Mouse (Mus musculus) mature B cell (primary cell): ENCODE measurements around the gene Syt13.

Experiments used
- in situ Hi-C: fragments of 300-500 bp; cut with MboI; formaldehyde crosslinking; loops from 2 replicates; pipeline ENCODE4 v1.14.3; 2019

Syt13 gene

GRCm38 (mm10) chr2:92924677-92925259 lies 9.9 kb downstream of the Syt13 start:
- in situ Hi-C loops = loop anchor here (25.0 kb wide), 1 partner anchor 313 kb away; no protein-coding TSS in a partner anchor

- in situ Hi-C loops = no loop called here
Measured at GRCm38 (mm10) chr2:92929696-92930095, 14.8 kb downstream of the Syt13 start.

- in situ Hi-C loops = no loop called here
Measured at GRCm38 (mm10) chr2:92931061-92931460, 16.2 kb downstream of the Syt13 start.

GRCm38 (mm10) chr2:92933379-92933778 lies 18.5 kb downstream of the Syt13 start:
- in situ Hi-C loops = no loop called here

GRCm38 (mm10) chr2:92934312-92934982 lies 19.5 kb downstream of the Syt13 start:
- in situ Hi-C loops = no loop called here

GRCm38 (mm10) chr2:92935483-92935882 lies 20.6 kb downstream of the Syt13 start:
- in situ Hi-C loops = no loop called here

- in situ Hi-C loops = no loop called here
Measured at GRCm38 (mm10) chr2:92938063-92938462, 23.2 kb downstream of the Syt13 start.

- in situ Hi-C loops = no loop called here
Measured at GRCm38 (mm10) chr2:92938827-92939226, 23.9 kb downstream of the Syt13 start.

- in situ Hi-C loops = no loop called here
Measured at GRCm38 (mm10) chr2:92940963-92941362, 26.1 kb downstream of the Syt13 start.

- in situ Hi-C loops = no loop called here
Measured at GRCm38 (mm10) chr2:92941463-92941862, 26.6 kb downstream of the Syt13 start.

GRCm38 (mm10) chr2:92943406-92943805 lies 28.5 kb downstream of the Syt13 start:
- in situ Hi-C loops = no loop called here

- in situ Hi-C loops = no loop called here
Measured at GRCm38 (mm10) chr2:92944356-92944755, 29.5 kb downstream of the Syt13 start.

- in situ Hi-C loops = no loop called here
Measured at GRCm38 (mm10) chr2:92945125-92945746, 30.3 kb downstream of the Syt13 start.

GRCm38 (mm10) chr2:92945824-92946598 lies 31.1 kb downstream of the Syt13 start:
- in situ Hi-C loops = no loop called here

- in situ Hi-C loops = no loop called here
Measured at GRCm38 (mm10) chr2:92947981-92948698, 33.2 kb downstream of the Syt13 start.

GRCm38 (mm10) chr2:92948699-92949300 lies 33.9 kb downstream of the Syt13 start:
- in situ Hi-C loops = no loop called here

- in situ Hi-C loops = no loop called here
Measured at GRCm38 (mm10) chr2:92949518-92949917, 34.6 kb downstream of the Syt13 start.

GRCm38 (mm10) chr2:92953450-92953849 lies 38.6 kb downstream of the Syt13 start:
- in situ Hi-C loops = no loop called here

GRCm38 (mm10) chr2:92954404-92955114 lies 39.7 kb downstream of the Syt13 start:
- in situ Hi-C loops = no loop called here

GRCm38 (mm10) chr2:92956943-92957342 lies 42.0 kb downstream of the Syt13 start:
- in situ Hi-C loops = no loop called here

- in situ Hi-C loops = no loop called here
Measured at GRCm38 (mm10) chr2:92958640-92959039, 43.7 kb downstream of the Syt13 start.
